Mouse (Mus musculus): ENCODE results near the gene Fbxo2. TPM values are rescaled to one million over a fixed set of nuclear protein-coding genes. Genes with fewer than 3 reads are reported as not detected.

Gene Fbxo2
- total and polyA plus RNA-seq, 3 experiments = 0.30 to 5.9 TPM; not detected in 1

GRCm38 (mm10) chr4:148192707-148193245 lies 32.4 kb downstream of the Fbxo2 start:
- dilution Hi-C loops (cut with MboI; ENCODE audit: extremely low pct_ligation_motif_present, extremely low pct_unique_long_range_greater_than_20kb, low sequenced_read_pairs) = no loop called here
- no peaks in the 10 kb centered on the region for H3K79me2 ChIP-seq (replicated peaks; ENCODE audit: control insufficient read depth, extremely low read depth, insufficient read depth, poor library complexity, severe bottlenecking)
- no peak for TF ChIP-seq JUN (IDR thresholded peaks at IDR 0.05; ENCODE audit: insufficient read depth, low read depth, low read length)
- no peak for TF ChIP-seq E2F4 (IDR thresholded peaks at IDR 0.05; ENCODE audit: insufficient replicate concordance, low read depth, low read length)
- no peak for DNase-seq (ENCODE audit: extremely low read depth)
- no peak overlapping the region for H3K27ac ChIP-seq (ENCODE audit: insufficient read depth, low read depth)
- H3K36me3 ChIP-seq (replicated peaks in 1 of 2; ENCODE audit: control insufficient read depth in 1 of 2, insufficient read depth in 1 of 2, low read length in 1 of 2) = no peaks in the 10 kb centered on the region
- H3K4me1 ChIP-seq (ENCODE audit: control insufficient read depth in 1 of 2, insufficient read depth in 2 of 2) = peaks cover 0 to 6% of the 10 kb centered on the region in 2 experiments; a peak in 2 of 4 replicates
- H3K27me3 ChIP-seq (replicated peaks) = peaks cover 67% of the 10 kb centered on the region
- no peak overlapping the region for H3K9ac ChIP-seq (ENCODE audit: insufficient read depth, low read depth)
- H3K4me3 ChIP-seq (replicated peaks in 1 of 3; ENCODE audit: low read depth in 2 of 3, low read length in 2 of 3, poor library complexity in 1 of 3) = no peak overlapping the region
- no peak overlapping the region for H3K4me2 ChIP-seq (ENCODE audit: insufficient read depth, low read depth, poor library complexity, severe bottlenecking)
- H3K9me3 ChIP-seq (replicated peaks; ENCODE audit: low read length) = no peaks in the 10 kb centered on the region
- in situ Hi-C loops (cut with MboI; ENCODE audit: low pct_ligation_motif_present, low pct_unique_long_range_greater_than_20kb, low sequenced_read_pairs) = no loop called here

DNA sequence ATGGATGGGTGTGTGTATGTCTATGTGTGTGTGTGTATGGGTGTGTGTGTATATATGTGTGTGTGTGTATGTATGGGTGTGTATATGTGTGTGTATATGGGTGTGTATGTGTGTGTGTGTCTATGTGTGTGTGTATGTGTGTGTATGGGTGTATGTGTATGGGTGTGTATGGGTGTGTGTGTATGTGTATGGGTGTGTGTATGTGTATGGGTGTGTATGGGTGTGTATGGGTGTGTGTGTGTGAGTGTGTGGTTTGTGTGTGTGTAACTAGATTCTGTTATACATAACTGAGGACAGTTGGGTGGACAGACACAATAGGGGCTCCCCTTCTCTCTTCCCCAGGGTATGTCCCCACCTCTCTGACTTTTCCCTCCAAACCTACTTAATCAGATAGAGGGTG lies 34.0 kb downstream of the Fbxo2 start:
- no peak overlapping the region for H3K27ac ChIP-seq (ENCODE audit: insufficient read depth, low read depth)
- H3K4me2 ChIP-seq (ENCODE audit: insufficient read depth, low read depth, poor library complexity, severe bottlenecking) = no peak overlapping the region
- H3K4me3 ChIP-seq (replicated peaks in 1 of 3; ENCODE audit: low read depth in 2 of 3, low read length in 2 of 3, poor library complexity in 1 of 3) = no peak overlapping the region
- dilution Hi-C loops (cut with MboI; ENCODE audit: extremely low pct_ligation_motif_present, extremely low pct_unique_long_range_greater_than_20kb, low sequenced_read_pairs) (no loop called here), in situ Hi-C loops (cut with MboI; ENCODE audit: low pct_ligation_motif_present, low pct_unique_long_range_greater_than_20kb, low sequenced_read_pairs) (no loop called here)
- no peaks in the 10 kb centered on the region for H3K36me3 ChIP-seq (replicated peaks in 1 of 2; ENCODE audit: control insufficient read depth in 1 of 2, insufficient read depth in 1 of 2, low read length in 1 of 2)
- no peaks in the 10 kb centered on the region for H3K9me3 ChIP-seq (replicated peaks; ENCODE audit: low read length)
- H3K4me1 ChIP-seq (ENCODE audit: control insufficient read depth in 1 of 2, insufficient read depth in 2 of 2) = peaks cover 0 to 6% of the 10 kb centered on the region in 2 experiments; a peak in 2 of 4 replicates
- no peak overlapping the region for H3K9ac ChIP-seq (ENCODE audit: insufficient read depth, low read depth)
- no peaks in the 10 kb centered on the region for H3K79me2 ChIP-seq (replicated peaks; ENCODE audit: control insufficient read depth, extremely low read depth, insufficient read depth, poor library complexity, severe bottlenecking)
- H3K27me3 ChIP-seq (replicated peaks) = peaks cover 76% of the 10 kb centered on the region
- TF ChIP-seq ZNF384 (IDR thresholded peaks at IDR 0.05; ENCODE audit: low read depth, low read length) = no peak
- TF ChIP-seq POLR2AphosphoS2 (IDR thresholded peaks at IDR 0.05; ENCODE audit: low read depth, low read length) = no peak
- TF ChIP-seq RAD21 (IDR thresholded peaks at IDR 0.05; ENCODE audit: low read depth, low read length) = no peak
- DNase-seq (ENCODE audit: extremely low read depth) = no peak

DNA sequence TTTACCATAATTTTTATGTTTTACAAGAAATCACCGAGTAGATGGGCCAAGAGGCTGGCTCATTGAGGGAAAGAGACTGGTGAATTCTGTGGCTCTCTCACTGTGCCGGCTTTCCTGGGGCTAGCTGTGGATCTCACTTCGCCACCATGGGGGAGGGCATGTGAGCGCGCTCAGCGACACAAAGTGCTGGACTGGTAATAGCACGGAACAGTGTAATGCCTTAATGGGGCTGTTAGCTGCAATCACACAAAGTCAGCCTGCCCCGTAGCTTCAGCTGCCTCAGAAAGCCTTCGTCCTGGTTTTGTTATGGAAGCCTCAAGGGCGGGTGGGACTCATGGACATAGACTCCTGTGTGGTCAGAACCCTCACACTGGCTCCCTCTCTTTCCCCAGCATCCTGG lies 38.3 kb downstream of the Fbxo2 start:
- Histone ChIP-seq H3K36me3 (replicated peaks in 1 of 2; ENCODE audit: control insufficient read depth in 1 of 2, insufficient read depth in 1 of 2, low read length in 1 of 2) (no peaks in the 10 kb centered on the region), H3K4me2 (ENCODE audit: insufficient read depth, low read depth, poor library complexity, severe bottlenecking) (no peak overlapping the region), H3K27me3 (replicated peaks) (peaks cover 80% of the 10 kb centered on the region), H3K4me1 (ENCODE audit: control insufficient read depth in 1 of 2, insufficient read depth in 2 of 2) (no peaks in the 10 kb centered on the region), H3K4me3 (replicated peaks in 1 of 3; ENCODE audit: low read depth in 2 of 3, low read length in 2 of 3, poor library complexity in 1 of 3) (no peak overlapping the region), H3K79me2 (replicated peaks; ENCODE audit: control insufficient read depth, extremely low read depth, insufficient read depth, poor library complexity, severe bottlenecking) (no peaks in the 10 kb centered on the region), H3K9ac (ENCODE audit: insufficient read depth, low read depth) (no peak overlapping the region), H3K9me3 (replicated peaks; ENCODE audit: low read length) (peaks cover 2% of the 10 kb centered on the region), H3K27ac (ENCODE audit: insufficient read depth, low read depth) (no peak overlapping the region)
- no peak for TF ChIP-seq PAX5 (IDR thresholded peaks at IDR 0.05; ENCODE audit: low read length)
- no peak for TF ChIP-seq ZNF384 (IDR thresholded peaks at IDR 0.05; ENCODE audit: low read depth, low read length)
- TF ChIP-seq MAFK (IDR thresholded peaks at IDR 0.05; ENCODE audit: insufficient replicate concordance, low read length) = no peak
- TF ChIP-seq CHD1 (IDR thresholded peaks at IDR 0.05; ENCODE audit: low read depth, low read length) = no peak
- TF ChIP-seq HCFC1 (IDR thresholded peaks at IDR 0.05; ENCODE audit: low read depth, low read length) = no peak
- TF ChIP-seq TBP (conservative IDR thresholded peaks at IDR 0.05; ENCODE audit: low read depth, low read length) = no peak
- no peak for DNase-seq (ENCODE audit: extremely low read depth)
- dilution Hi-C loops (cut with MboI; ENCODE audit: extremely low pct_ligation_motif_present, extremely low pct_unique_long_range_greater_than_20kb, low sequenced_read_pairs) = no loop called here
- in situ Hi-C loops (cut with MboI; ENCODE audit: low pct_ligation_motif_present, low pct_unique_long_range_greater_than_20kb, low sequenced_read_pairs) = no loop called here
